Mouse (Mus musculus): ENCODE measurements around the gene Loxl4. TPM values are rescaled to one million over a fixed set of nuclear protein-coding genes. Genes with fewer than 3 reads are reported as not detected.

Gene Loxl4
- polyA plus RNA-seq, 1 experiment from 2014 or later: 2.9 TPM

DNA sequence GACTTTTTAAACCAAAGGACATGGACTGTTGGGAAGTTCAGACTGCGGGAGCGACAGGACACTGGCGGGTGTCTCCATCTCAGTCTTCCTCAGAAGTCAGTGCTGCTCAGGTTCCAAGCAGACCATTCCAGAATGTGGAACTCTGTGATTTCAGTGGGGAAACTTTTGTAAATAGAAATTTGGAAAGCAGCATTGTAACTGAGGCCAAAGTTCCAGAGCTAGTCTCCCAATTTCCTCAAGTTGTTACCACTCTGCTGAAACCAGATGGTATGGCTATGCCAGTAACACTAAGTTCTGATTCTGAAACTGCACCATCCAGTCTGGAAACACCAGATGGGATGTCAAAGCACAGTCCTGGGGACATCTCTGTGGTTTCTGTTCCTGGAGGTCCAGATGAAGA, 49.6 kb downstream of the Loxl4 start:
- peaks cover 12% of the 10 kb centered on the region for H3K36me3 ChIP-seq
- 92% methylated on average over 3 of the region's 3 CpGs for WGBS
- no peak overlapping the region for H3K9ac ChIP-seq
- no peak overlapping the region for H3K4me2 ChIP-seq
- ATAC-seq (ENCODE audit: insufficient number of reproducible peaks, insufficient read depth, low FRiP score, low TSS enrichment, low read depth): no peak
- no peak overlapping the region for H3K4me3 ChIP-seq
- H3K9me3 ChIP-seq: no peaks in the 10 kb centered on the region
- H3K27me3 ChIP-seq: no peaks in the 10 kb centered on the region
- H3K27ac ChIP-seq: no peak overlapping the region
- no peaks in the 10 kb centered on the region for H3K4me1 ChIP-seq

DNA sequence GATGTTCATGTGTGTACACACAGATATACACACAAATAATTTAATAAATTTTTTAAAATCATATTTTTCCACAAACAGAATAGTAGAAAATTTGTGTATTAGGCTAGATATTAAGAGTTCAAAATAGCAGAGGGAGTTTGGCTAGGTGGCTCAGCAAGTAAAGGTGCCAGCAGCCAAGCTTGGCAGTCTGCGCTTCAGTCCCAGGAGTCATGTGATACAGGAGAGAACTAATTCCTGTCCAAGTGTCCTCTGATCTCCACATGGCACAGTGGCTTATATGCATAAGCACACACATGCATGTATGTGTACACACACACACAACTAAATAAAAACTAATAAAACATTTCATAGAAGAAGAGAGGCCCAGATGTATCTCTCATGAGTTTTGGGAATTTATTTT, 50.6 kb downstream of the Loxl4 start:
- H3K9me3 ChIP-seq: no peaks in the 10 kb centered on the region
- peaks cover 12% of the 10 kb centered on the region for H3K36me3 ChIP-seq
- H3K27ac ChIP-seq: no peak overlapping the region
- no peaks in the 10 kb centered on the region for H3K27me3 ChIP-seq
- H3K4me3 ChIP-seq: no peak overlapping the region
- no peak for ATAC-seq (ENCODE audit: insufficient number of reproducible peaks, insufficient read depth, low FRiP score, low TSS enrichment, low read depth)
- no peak overlapping the region for H3K4me2 ChIP-seq
- no peaks in the 10 kb centered on the region for H3K4me1 ChIP-seq
- WGBS: 96% methylated on average over 1 of the region's 1 CpGs
- H3K9ac ChIP-seq: no peak overlapping the region

DNA sequence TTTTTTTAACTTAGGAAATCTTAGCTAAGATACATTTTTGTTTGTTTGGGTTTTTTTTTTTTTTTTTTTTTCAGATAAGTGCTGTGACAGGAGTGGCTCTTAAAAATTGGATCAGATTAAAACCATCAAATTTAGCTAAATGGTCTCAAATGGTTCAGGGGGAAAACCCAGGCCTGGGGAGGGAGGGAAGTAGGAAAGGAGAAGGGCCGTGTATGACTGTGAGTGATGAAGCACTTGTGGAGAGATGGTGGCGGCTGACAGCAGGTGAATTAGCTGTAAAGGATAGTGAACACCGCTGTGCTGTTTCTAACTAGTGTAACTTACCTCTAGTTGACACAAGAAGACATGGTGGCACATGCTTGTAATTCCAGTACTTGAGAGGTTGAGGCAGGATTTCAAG, 53.9 kb downstream of the Loxl4 start:
- Histone ChIP-seq H3K4me3 (no peak overlapping the region), H3K9me3 (no peaks in the 10 kb centered on the region), H3K27ac (no peak overlapping the region), H3K27me3 (no peaks in the 10 kb centered on the region), H3K36me3 (peaks cover 9% of the 10 kb centered on the region), H3K4me1 (no peaks in the 10 kb centered on the region), H3K9ac (no peak overlapping the region), H3K4me2 (no peak overlapping the region)
- 81% methylated on average over 3 of the region's 3 CpGs for WGBS
- no peak for ATAC-seq (ENCODE audit: insufficient number of reproducible peaks, insufficient read depth, low FRiP score, low TSS enrichment, low read depth)

Other genes with a start within 250 kb of the Loxl4 start
- 8.8 and 9.9 TPM in 2 replicates for gene Crtac1, start 181.0 kb downstream of the Loxl4 start, polyA plus RNA-seq (2015; fragmentation: Nextera tagmentation; extraction: Ambion mirVana)
- 24.5 and 25.3 TPM in 2 replicates for gene R3hcc1l, start 94.1 kb downstream of the Loxl4 start, polyA plus RNA-seq (2015; fragmentation: Nextera tagmentation; extraction: Ambion mirVana)
- 1.8 and 2.0 TPM in 2 replicates for gene Pyroxd2, start 140.0 kb upstream of the Loxl4 start, polyA plus RNA-seq (2015; fragmentation: Nextera tagmentation; extraction: Ambion mirVana)
- 16.6 and 17.3 TPM in 2 replicates for gene Hps1, start 167.2 kb upstream of the Loxl4 start, polyA plus RNA-seq (2015; fragmentation: Nextera tagmentation; extraction: Ambion mirVana)

All from embryonic facial prominence, embryonic 13.5 days (tissue).